Mouse (Mus musculus) forebrain, embryonic 14.5 days (tissue): ENCODE data around the gene Asgr1. TPM values are rescaled to one million over a fixed set of nuclear protein-coding genes. Genes with fewer than 3 reads are reported as not detected.
A peak's percentile ranks its signal among the peaks of the same experiment; 100 is the strongest.
"Not testable (repeated sequence)": the region's sequence is repeated elsewhere in the genome, so short reads cannot be mapped to it uniquely, and the experiment has no call there.

Experiments
- ATAC-seq: fragments of 200-750 bp; cut with Nextera tagmentation; 2 replicates; pipeline ENCODE4 v1.8.0; 2017; ENCODE audit warnings: mild to moderate bottlenecking, moderate library complexity
- DNase-seq: peaks from one replicate; pipeline ENCODE4 v3.0.0-alpha.2; 2015; ENCODE audit warnings: low spot score
- H3K27ac ChIP-seq: fragments of 300-500 bp; sonication (generic); 2 replicates; pipeline ENCODE4 v1.5.1; 2014; ENCODE audit warnings: low read depth, mild to moderate bottlenecking, control low read depth, low read length, moderate library complexity
- H3K27me3 ChIP-seq: fragments of 300-500 bp; sonication (generic); replicated peaks from 2 replicates; pipeline ENCODE4 v1.6.1; 2014; ENCODE audit warnings: low read length, control low read depth, mixed read lengths; ENCODE audit not compliant: control insufficient read depth, insufficient read depth
- H3K36me3 ChIP-seq: fragments of 300-500 bp; sonication (generic); 2 replicates; pipeline ENCODE4 v1.6.1; 2014; ENCODE audit warnings: low read length, control low read depth; ENCODE audit not compliant: control insufficient read depth, insufficient read depth
- H3K4me1 ChIP-seq: fragments of 300-500 bp; sonication (generic); 2 replicates; pipeline ENCODE4 v1.6.1; 2014; ENCODE audit warnings: antibody characterized with exemption, low read length, control low read depth; ENCODE audit not compliant: control insufficient read depth, insufficient read depth
- H3K4me2 ChIP-seq: fragments of 300-500 bp; sonication (generic); 2 replicates; pipeline ENCODE4 v1.6.1; 2014; ENCODE audit warnings: mild to moderate bottlenecking, control low read depth, low read length
- H3K4me3 ChIP-seq: fragments of 300-500 bp; sonication (generic); 2 replicates; pipeline ENCODE4 v1.5.1; 2014; ENCODE audit warnings: low read depth, low read length, control low read depth
- H3K9ac ChIP-seq: fragments of 300-500 bp; sonication (generic); 2 replicates; pipeline ENCODE4 v1.6.1; 2014; ENCODE audit warnings: mild to moderate bottlenecking, low read length, control low read depth, moderate library complexity
- H3K9me3 ChIP-seq: fragments of 300-500 bp; sonication (generic); replicated peaks from 2 replicates; pipeline ENCODE4 v1.6.1; 2016; ENCODE audit warnings: low read length, control low read depth, mixed read lengths; ENCODE audit not compliant: control insufficient read depth
- WGBS: fragments of 180-500 bp; shearing (Covaris S2); extraction: QIAGEN DNeasy Blood & Tissue Kit; methylation state at CpG from one replicate; pipeline ENCODE4 v1.1.7; 2014; 5-methylcytosine and 5-hydroxymethylcytosine counted together
- polyA plus RNA-seq: library from polyadenylated mRNA; unstranded; fragments of >200 nt; fragmentation: Nextera tagmentation; extraction: Ambion mirVana; gene quantifications from 2 replicates; pipeline ENCODE4 v1.2.1, GENCODE M21; 2014

Asgr1 gene
- polyA plus RNA-seq, 1 experiment from 2014 or later = 2.0 TPM

DNA sequence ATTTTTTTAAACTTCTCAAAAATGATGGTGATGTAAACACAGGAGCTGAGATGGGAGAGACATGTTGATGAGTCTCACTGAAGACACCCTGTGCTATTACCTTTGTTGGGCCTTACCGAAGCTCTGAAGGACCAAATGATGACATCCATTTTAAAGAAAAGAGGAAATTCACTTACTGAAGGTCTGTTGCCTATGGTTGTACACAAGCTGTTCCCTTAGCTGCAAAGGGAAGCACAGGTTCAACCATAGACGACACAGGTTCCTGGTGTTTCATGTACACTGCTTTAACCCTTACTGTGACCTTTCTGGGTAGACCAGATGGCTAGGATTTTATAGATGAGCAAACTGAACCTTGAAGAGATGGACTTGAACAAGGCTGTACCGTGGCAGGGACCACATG, 16.7 kb downstream of the Asgr1 start:
- not testable (repeated sequence) for H3K9ac ChIP-seq, H3K4me1 ChIP-seq, H3K4me2 ChIP-seq, H3K27me3 ChIP-seq, H3K27ac ChIP-seq, ATAC-seq, DNase-seq, H3K36me3 ChIP-seq, H3K9me3 ChIP-seq, H3K4me3 ChIP-seq
- 90% methylated on average over 3 of the region's 3 CpGs for WGBS

DNA sequence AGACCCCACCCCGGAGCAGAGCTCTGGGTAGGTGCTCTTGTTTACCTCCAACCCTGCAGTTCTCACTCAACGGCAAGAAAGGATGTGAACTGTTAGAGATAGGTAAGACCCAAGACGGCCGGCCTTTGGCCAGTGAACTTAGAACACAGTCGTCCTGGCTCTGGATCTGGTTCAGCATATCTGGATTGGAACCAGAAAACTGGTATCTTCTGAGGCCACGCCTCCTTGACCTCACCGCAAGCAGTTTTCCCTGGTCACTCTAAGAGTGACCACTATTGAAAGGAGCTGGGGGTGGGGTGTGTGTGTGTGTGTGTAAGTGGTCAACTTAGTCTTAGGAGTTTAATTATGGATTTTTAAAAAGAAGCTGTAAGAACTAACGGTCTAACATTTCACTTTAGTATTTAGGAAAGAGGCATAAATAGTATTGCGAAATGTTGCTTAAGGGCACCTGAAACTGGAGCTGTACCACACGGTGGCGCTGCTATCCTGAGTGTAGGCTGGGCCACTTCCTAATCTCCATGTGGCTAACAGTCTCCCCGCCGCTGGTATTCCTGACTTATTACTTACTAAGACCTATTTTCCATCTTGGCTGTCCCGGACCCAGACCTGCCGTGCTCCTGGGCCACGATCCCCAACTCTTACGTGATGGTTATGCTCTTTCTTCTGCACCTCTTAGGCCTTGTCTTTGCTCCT, 20.6 kb downstream of the Asgr1 start:
- Histone ChIP-seq H3K27ac (no peak overlapping the region), H3K9ac (no peak overlapping the region), H3K4me3 (no peak overlapping the region), H3K4me2 (no peak overlapping the region; the same call in 1 of the 2 replicates), H3K9me3 (no peaks in the 10 kb centered on the region), H3K36me3 (no peaks in the 10 kb centered on the region), H3K27me3 (no peaks in the 10 kb centered on the region), H3K4me1 (no peaks in the 10 kb centered on the region)
- peak; percentile 34; the same call in 1 of the 2 replicates for ATAC-seq
- WGBS = 38% methylated on average over 17 of the region's 17 CpGs
- peak; percentile 85 for DNase-seq

DNA sequence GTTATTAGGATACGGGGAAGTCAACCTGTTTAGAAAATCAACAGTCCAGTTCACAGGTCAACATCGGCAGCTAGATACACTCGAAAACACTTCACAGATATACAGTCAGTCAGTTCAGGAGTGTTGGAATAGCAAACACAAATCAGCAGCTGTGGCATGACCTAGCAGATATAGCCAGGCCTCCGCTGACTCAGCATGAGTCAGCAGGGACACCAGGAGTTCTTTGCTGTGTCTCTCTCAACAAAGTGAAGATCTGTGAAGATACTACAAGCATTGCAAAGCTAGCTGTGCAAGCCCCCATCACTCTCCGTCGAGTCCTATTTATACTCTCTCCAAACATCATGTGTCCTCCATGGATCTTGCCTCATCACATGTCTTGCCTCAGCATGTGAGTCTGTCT, 21.7 kb downstream of the Asgr1 start:
- WGBS = 91% methylated on average over 6 of the region's 6 CpGs
- H3K9me3 ChIP-seq = no peaks in the 10 kb centered on the region
- no peak for DNase-seq

DNA sequence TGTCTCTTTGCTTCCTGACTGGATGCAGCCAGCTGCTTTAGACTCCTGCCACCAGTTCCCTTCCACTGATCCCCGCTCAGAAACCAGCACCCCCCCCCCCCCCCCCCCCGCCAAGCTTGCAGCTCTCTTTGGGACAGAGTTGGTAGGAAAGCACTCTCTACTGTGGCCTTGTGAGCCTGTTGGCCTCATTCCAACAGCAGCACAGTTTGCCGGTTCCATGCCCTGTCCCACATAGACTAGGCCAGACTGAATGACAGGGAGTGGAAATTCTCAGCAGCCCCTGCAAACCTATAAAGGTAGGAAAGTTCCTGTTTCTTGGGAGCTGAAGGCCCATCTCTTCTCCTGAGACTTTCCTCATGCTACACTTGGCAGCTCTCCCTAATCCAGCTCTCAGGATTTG, 23.6 kb downstream of the Asgr1 start:
- WGBS = 23% methylated on average over 2 of the region's 3 CpGs
- Histone ChIP-seq H3K27ac (no peak overlapping the region), H3K9me3 (no peaks in the 10 kb centered on the region), H3K27me3 (no peaks in the 10 kb centered on the region), H3K4me3 (no peak overlapping the region), H3K36me3 (no peaks in the 10 kb centered on the region), H3K9ac (no peak overlapping the region), H3K4me2 (no peak overlapping the region), H3K4me1 (no peaks in the 10 kb centered on the region)
- ATAC-seq (no peak), DNase-seq (no peak)

More for the DNA sequence above, 21.7 kb downstream of the Asgr1 start:
- H3K36me3 ChIP-seq = no peaks in the 10 kb centered on the region
- H3K4me1 ChIP-seq = no peaks in the 10 kb centered on the region
- H3K4me3 ChIP-seq = no peak overlapping the region
- no peak overlapping the region for H3K9ac ChIP-seq
- no peak overlapping the region for H3K4me2 ChIP-seq
- H3K27ac ChIP-seq = no peak overlapping the region
- no peak for ATAC-seq
- H3K27me3 ChIP-seq = no peaks in the 10 kb centered on the region

DNA sequence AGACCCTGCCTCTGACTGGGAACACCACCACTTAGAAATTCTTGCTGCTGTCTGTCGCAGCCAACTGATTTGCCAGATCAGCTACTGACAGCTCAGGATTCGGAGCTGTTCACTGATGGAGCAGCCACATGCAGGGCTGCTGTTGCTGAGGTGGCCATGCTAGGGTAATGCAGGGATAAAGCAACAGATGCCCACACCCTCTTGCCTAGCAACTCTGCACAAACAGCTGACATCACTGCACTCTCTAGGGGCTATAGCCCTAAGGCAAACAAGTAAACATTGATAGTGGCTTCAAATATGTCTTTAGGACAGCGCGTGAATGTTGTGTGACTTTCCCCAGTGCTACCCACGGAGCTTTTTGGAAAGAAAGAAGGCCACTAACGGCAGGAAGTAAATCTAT, 25.3 kb downstream of the Asgr1 start:
- ATAC-seq (no peak), DNase-seq (no peak)
- Histone ChIP-seq H3K9me3 (no peaks in the 10 kb centered on the region), H3K9ac (no peak overlapping the region), H3K4me1 (no peaks in the 10 kb centered on the region), H3K27ac (no peak overlapping the region), H3K4me2 (no peak overlapping the region), H3K27me3 (no peaks in the 10 kb centered on the region), H3K36me3 (no peaks in the 10 kb centered on the region), H3K4me3 (no peak overlapping the region)
- WGBS = 77% methylated on average over 6 of the region's 6 CpGs

DNA sequence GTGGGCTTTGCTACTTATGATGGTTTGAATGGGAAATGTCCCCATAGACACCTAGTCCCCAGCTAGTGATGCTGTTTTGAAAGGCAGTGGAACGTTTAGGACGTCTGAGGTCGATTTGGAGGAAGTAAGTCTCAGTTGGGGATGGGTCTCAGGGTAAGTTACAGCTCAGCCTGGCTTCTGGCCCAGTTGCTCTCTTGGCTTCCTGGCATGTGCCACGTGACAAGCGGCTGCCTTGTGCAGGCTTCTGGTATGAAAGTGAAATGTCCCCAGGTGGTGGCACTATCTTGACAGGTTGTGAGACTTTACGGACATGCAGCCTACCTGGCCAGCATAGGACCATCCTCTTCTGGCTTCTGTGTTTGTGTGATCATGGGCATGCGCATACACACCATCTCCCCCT, 26.0 kb downstream of the Asgr1 start:
- no peak for DNase-seq

DNA sequence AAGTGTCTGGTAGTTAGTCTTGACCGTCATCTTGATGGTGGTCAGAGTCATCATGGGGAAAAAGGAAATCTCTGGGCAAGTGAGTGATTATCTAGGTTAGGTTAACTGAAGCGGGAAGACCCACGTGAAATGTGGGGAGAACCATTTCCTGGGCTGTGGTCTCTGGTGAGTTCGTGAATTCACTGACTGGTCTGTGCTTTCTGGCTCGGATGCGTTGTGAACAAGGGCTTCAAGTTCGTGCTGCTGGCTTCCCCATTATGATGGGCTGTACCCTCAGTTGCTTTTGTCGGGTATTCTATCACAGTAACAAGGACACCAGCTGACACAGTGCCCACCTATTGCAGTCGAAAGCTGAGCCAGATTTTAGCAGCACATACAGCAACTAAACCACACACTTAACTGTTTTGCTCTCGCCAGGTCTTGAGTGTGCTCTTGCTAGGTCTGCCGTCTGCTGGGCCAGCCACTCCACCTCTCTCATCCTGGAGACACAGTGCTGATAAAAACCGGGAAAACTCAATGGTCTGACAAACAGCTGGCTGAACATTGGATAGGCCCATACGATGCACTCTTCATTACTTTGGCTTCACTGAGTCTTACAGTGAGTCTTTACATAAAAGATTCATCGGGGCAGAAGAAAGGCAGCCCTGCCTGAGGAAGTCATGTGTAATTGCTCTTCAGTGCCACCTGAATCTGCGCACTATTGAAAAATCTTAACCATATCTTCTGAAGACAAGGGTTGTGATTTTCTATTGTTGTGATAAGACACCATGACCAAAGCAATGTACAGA, 27.1 kb downstream of the Asgr1 start:
- no peak for DNase-seq
- WGBS = 73% methylated on average over 15 of the region's 15 CpGs
- H3K9ac ChIP-seq = no peak overlapping the region
- no peaks in the 10 kb centered on the region for H3K27me3 ChIP-seq
- H3K27ac ChIP-seq = no peak overlapping the region
- no peak overlapping the region for H3K4me2 ChIP-seq
- H3K4me3 ChIP-seq = no peak overlapping the region
- H3K9me3 ChIP-seq = no peaks in the 10 kb centered on the region
- no peaks in the 10 kb centered on the region for H3K4me1 ChIP-seq
- no peak for ATAC-seq
- no peaks in the 10 kb centered on the region for H3K36me3 ChIP-seq

More for the DNA sequence above, 26.0 kb downstream of the Asgr1 start:
- ATAC-seq = no peak
- no peak overlapping the region for H3K4me2 ChIP-seq
- H3K36me3 ChIP-seq = no peaks in the 10 kb centered on the region
- 84% methylated on average over 7 of the region's 7 CpGs for WGBS
- no peak overlapping the region for H3K4me3 ChIP-seq
- no peaks in the 10 kb centered on the region for H3K4me1 ChIP-seq
- H3K27ac ChIP-seq = no peak overlapping the region
- no peaks in the 10 kb centered on the region for H3K27me3 ChIP-seq
- H3K9ac ChIP-seq = no peak overlapping the region
- no peaks in the 10 kb centered on the region for H3K9me3 ChIP-seq

DNA sequence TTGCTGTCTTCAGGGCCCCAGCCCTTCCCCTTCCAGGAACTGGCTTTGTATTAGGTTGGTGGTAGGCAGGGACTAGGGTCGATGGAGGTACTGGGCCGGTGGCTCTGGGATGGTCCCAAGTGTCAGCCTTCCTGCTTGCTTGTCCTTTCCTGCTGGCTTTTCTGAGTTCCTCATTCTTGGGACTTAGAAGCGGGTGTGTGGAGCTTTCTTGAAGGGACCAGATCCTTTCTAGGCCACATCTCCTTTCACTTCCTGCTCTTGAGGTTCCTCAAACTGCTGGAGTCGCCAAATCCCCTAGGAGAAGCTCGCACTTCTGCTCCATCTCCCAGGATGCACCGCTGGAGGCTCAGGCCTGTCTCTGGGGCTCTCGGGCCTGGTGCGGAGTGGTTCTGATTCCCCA, 30.7 kb downstream of the Asgr1 start:
- no peak overlapping the region for H3K27ac ChIP-seq
- H3K4me2 ChIP-seq = no peak overlapping the region
- ATAC-seq (no peak), DNase-seq (no peak)
- WGBS = 83% methylated on average over 8 of the region's 8 CpGs
- no peaks in the 10 kb centered on the region for H3K36me3 ChIP-seq
- no peaks in the 10 kb centered on the region for H3K4me1 ChIP-seq
- H3K27me3 ChIP-seq = no peaks in the 10 kb centered on the region
- no peak overlapping the region for H3K4me3 ChIP-seq
- H3K9ac ChIP-seq = no peak overlapping the region
- H3K9me3 ChIP-seq = no peaks in the 10 kb centered on the region
